Mouse (Mus musculus) heart, embryonic 14.5 days (tissue): ENCODE results near the gene Osbpl3. TPM values are rescaled to one million over a fixed set of nuclear protein-coding genes. Genes with fewer than 3 reads are reported as not detected.
A peak's percentile ranks its signal among the peaks of the same experiment; 100 is the strongest.

Source experiments
- ATAC-seq: fragments of 200-750 bp; cut with Nextera tagmentation; 2 replicates; pipeline ENCODE4 v1.8.0; 2017; ENCODE audit warnings: low read depth, moderate TSS enrichment; ENCODE audit not compliant: insufficient number of reproducible peaks, insufficient read depth, low FRiP score
- H3K27ac ChIP-seq, 2 experiments: fragments of 200-500 bp in 1 of 2; fragments of 300-500 bp in 1 of 2; sonication (generic) in 1 of 2; replicated peaks in 1 of 2; 2 replicates each; pipeline ENCODE4 v1.5.1; 2012 to 2014; ENCODE audit warnings: low read depth in 2 of 2, low read length in 2 of 2, control low read depth in 1 of 2, mild to moderate bottlenecking in 1 of 2, mixed read lengths in 1 of 2; ENCODE audit not compliant: control insufficient read depth in 1 of 2, insufficient read depth in 1 of 2
- H3K27me3 ChIP-seq: fragments of 300-500 bp; sonication (generic); 2 replicates; pipeline ENCODE4 v1.6.1; 2014; ENCODE audit warnings: mild to moderate bottlenecking, low read length, control low read depth; ENCODE audit not compliant: control insufficient read depth, insufficient read depth
- H3K36me3 ChIP-seq: fragments of 300-500 bp; sonication (generic); 2 replicates; pipeline ENCODE4 v1.6.1; 2014; ENCODE audit warnings: mild to moderate bottlenecking, control low read depth, low read length, mixed read lengths; ENCODE audit not compliant: control insufficient read depth, insufficient read depth
- H3K4me1 ChIP-seq, 2 experiments: fragments of 200-500 bp in 1 of 2; fragments of 300-500 bp in 1 of 2; sonication (generic) in 1 of 2; 2 replicates each; pipeline ENCODE4 v1.6.1; 2012 to 2014; ENCODE audit warnings: low read length in 2 of 2, control low read depth in 1 of 2, mixed read lengths in 1 of 2; ENCODE audit not compliant: control insufficient read depth in 2 of 2, insufficient read depth in 2 of 2
- H3K4me2 ChIP-seq: fragments of 300-500 bp; sonication (generic); 2 replicates; pipeline ENCODE4 v1.6.1; 2014; ENCODE audit warnings: mild to moderate bottlenecking, low read length
- H3K4me3 ChIP-seq, 2 experiments: fragments of 200-500 bp in 1 of 2; fragments of 300-500 bp in 1 of 2; sonication (generic) in 1 of 2; 2 replicates each; pipeline ENCODE4 v1.5.1; 2012 to 2014; ENCODE audit warnings: low read length in 2 of 2, mild to moderate bottlenecking in 2 of 2, control low read depth in 1 of 2, low read depth in 1 of 2, moderate library complexity in 1 of 2; ENCODE audit not compliant: control insufficient read depth in 1 of 2, insufficient read depth in 1 of 2
- H3K9ac ChIP-seq: fragments of 300-500 bp; sonication (generic); 2 replicates; pipeline ENCODE4 v1.6.1; 2014; ENCODE audit warnings: mild to moderate bottlenecking, low read length
- H3K9me3 ChIP-seq: fragments of 300-500 bp; sonication (generic); 2 replicates; pipeline ENCODE4 v1.6.1; 2016; ENCODE audit warnings: low read length, control low read depth; ENCODE audit not compliant: control insufficient read depth
- WGBS: fragments of 180-500 bp; shearing (Covaris S2); extraction: QIAGEN DNeasy Blood & Tissue Kit; methylation state at CpG from one replicate; pipeline ENCODE4 v1.1.7; 2014; 5-methylcytosine and 5-hydroxymethylcytosine counted together
- polyA plus RNA-seq: library from polyadenylated mRNA; unstranded; fragments of >200 nt; fragmentation: Nextera tagmentation; extraction: Ambion mirVana; gene quantifications from 2 replicates; pipeline ENCODE4 v1.2.1, GENCODE M21; 2014

Osbpl3 gene
- polyA plus RNA-seq, 1 experiment from 2014 or later: 16.7 TPM

DNA sequence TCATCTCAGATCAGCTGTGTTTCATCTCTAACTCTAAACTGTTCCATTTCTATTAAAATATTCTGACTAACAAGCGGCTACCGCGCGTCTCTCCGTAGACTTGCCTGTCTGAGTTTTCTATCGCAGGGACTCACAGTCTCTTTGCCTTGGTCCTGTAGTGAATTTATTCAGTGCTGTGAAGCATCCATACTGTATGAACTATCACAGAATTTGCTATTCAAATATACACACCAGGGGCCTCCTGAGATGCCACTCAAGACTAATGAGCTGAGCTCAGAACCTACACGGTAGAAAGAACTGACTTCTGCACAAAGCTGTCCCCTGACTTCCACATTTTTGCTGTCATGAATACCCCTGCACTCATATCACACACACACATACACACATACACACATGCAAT lies 154.9 kb downstream of the Osbpl3 start:
- H3K27ac ChIP-seq: no peak overlapping the region
- ATAC-seq: no peak
- WGBS: 94% methylated on average over 7 of the region's 7 CpGs

GRCm38 (mm10) chr6:50300622-50301021 lies 155.4 kb downstream of the Osbpl3 start:
- 83% methylated on average over 6 of the region's 6 CpGs for WGBS
- Histone ChIP-seq H3K27ac (no peak overlapping the region), H3K4me2 (no peak overlapping the region), H3K27me3 (no peaks in the 10 kb centered on the region), H3K9me3 (no peaks in the 10 kb centered on the region), H3K4me1 (peaks cover 3 to 9% of the 10 kb centered on the region in 2 experiments; a peak in 3 of 4 replicates), H3K4me3 (no peak overlapping the region), H3K9ac (no peak overlapping the region), H3K36me3 (peaks cover 37% of the 10 kb centered on the region)
- ATAC-seq: no peak

More for the DNA sequence above, 154.9 kb downstream of the Osbpl3 start:
- Histone ChIP-seq H3K27me3 (no peaks in the 10 kb centered on the region), H3K4me2 (no peak overlapping the region), H3K4me1 (peaks cover 2 to 4% of the 10 kb centered on the region in 2 experiments; a peak in 2 of 4 replicates), H3K4me3 (no peak overlapping the region), H3K36me3 (peaks cover 41% of the 10 kb centered on the region), H3K9me3 (no peaks in the 10 kb centered on the region), H3K9ac (no peak overlapping the region)

- Histone ChIP-seq H3K27me3 (no peaks in the 10 kb centered on the region), H3K27ac (no peak overlapping the region), H3K9me3 (no peaks in the 10 kb centered on the region), H3K4me2 (no peak overlapping the region), H3K36me3 (peaks cover 31% of the 10 kb centered on the region), H3K4me1 (peaks cover 3 to 13% of the 10 kb centered on the region in 2 experiments; a peak in 3 of 4 replicates), H3K9ac (no peak overlapping the region), H3K4me3 (no peak overlapping the region)
- ATAC-seq: no peak
- WGBS: 76% methylated on average over 7 of the region's 7 CpGs
Measured at GRCm38 (mm10) chr6:50299071-50299470, 156.9 kb downstream of the Osbpl3 start.

GRCm38 (mm10) chr6:50297671-50298070 lies 158.3 kb downstream of the Osbpl3 start:
- 89% methylated on average over 9 of the region's 9 CpGs for WGBS
- Histone ChIP-seq H3K27ac (no peak overlapping the region), H3K27me3 (no peaks in the 10 kb centered on the region), H3K4me1 (peaks cover 3 to 13% of the 10 kb centered on the region in 2 experiments; a peak in 3 of 4 replicates), H3K4me3 (no peak overlapping the region), H3K36me3 (peaks cover 23% of the 10 kb centered on the region), H3K9ac (no peak overlapping the region), H3K9me3 (no peaks in the 10 kb centered on the region), H3K4me2 (no peak overlapping the region)
- no peak for ATAC-seq

DNA sequence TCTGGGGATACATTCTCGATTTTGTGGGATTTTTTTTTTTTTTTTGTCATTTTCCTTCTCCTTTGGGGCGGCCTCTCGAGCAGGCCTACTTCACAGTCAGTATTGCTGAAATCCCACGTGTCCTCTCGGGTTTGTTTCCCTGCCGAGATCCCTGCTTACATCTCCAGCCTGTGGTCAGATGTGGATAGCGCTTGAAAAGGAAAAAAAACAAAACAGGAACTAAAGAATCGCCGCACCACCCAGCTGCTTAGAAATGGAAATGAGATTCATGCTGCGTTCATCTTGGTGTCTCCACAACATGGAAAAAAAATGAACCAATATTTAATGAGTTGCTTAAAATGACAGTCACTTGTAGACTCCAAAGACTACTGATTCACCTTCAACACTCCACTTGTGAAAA lies 160.9 kb downstream of the Osbpl3 start:
- no peak for ATAC-seq
- no peak overlapping the region for H3K9ac ChIP-seq
- H3K4me3 ChIP-seq: no peak overlapping the region
- no peaks in the 10 kb centered on the region for H3K9me3 ChIP-seq
- WGBS: 74% methylated on average over 10 of the region's 10 CpGs
- H3K27me3 ChIP-seq: no peaks in the 10 kb centered on the region
- H3K36me3 ChIP-seq: peaks cover 9% of the 10 kb centered on the region
- peaks cover 3 to 13% of the 10 kb centered on the region in 2 experiments; a peak in 3 of 4 replicates for H3K4me1 ChIP-seq
- no peak overlapping the region for H3K4me2 ChIP-seq
- peak overlapping the region in 1 of 2 experiments; percentile 61; a peak in 2 of 4 replicates for H3K27ac ChIP-seq

DNA sequence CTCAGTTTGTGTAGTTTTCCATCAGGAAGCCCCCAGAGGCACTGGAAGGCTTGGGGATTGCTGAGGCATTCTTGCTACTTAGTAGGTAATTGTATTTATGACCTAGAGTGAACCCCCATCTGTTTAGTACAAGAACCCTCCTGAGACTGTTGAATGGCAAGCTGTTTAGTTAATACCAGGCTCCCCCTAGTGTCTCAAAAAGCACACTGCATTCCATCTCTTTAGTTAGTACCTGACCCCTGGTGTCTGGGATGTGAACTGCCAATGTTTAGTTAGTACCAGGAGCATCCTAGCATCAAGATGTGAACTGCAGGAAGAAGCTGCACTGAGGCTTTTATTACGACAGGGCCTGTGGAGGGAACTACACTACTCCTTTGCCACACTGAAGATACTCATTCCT lies 161.9 kb downstream of the Osbpl3 start:
- ATAC-seq: no peak
- Histone ChIP-seq H3K4me3 (no peak overlapping the region), H3K9ac (no peak overlapping the region), H3K4me2 (no peak overlapping the region), H3K4me1 (peaks cover 3 to 13% of the 10 kb centered on the region in 2 experiments; a peak in 3 of 4 replicates), H3K27me3 (no peaks in the 10 kb centered on the region), H3K9me3 (no peaks in the 10 kb centered on the region), H3K36me3 (peaks cover 8% of the 10 kb centered on the region; the same call in 1 of the 2 replicates), H3K27ac (no peak overlapping the region)
- 40% methylated on average over 1 of the region's 1 CpGs for WGBS

- Histone ChIP-seq H3K27me3 (no peaks in the 10 kb centered on the region), H3K4me2 (no peak overlapping the region)
- 72% methylated on average over 4 of the region's 4 CpGs for WGBS
Measured at GRCm38 (mm10) chr6:50291650-50292049, 164.4 kb downstream of the Osbpl3 start.

DNA sequence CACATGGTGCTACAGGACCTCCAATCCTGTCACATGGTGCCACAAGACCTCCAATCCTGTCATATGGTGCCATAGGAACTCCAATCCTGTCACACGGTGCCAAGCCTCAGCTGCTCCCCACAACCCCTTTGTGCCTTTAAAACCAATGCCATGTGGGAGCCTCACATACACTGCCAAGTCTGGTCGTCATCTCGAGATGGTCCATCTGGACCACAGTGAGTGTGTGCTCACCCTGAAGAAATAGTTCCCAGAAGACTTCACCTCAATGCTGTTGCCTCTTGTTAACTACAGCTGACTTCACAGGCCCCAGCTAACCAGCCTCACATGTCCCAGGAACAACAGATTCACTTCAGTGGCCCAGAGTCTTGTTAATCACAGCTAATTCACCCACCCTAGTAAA lies 169.1 kb downstream of the Osbpl3 start:
- H3K4me2 ChIP-seq: no peak overlapping the region
- no peak overlapping the region for H3K4me3 ChIP-seq
- no peak for ATAC-seq
- WGBS: 88% methylated on average over 3 of the region's 3 CpGs
- H3K9ac ChIP-seq: no peak overlapping the region
- H3K9me3 ChIP-seq: no peaks in the 10 kb centered on the region
- H3K4me1 ChIP-seq: no peaks in the 10 kb centered on the region
- no peaks in the 10 kb centered on the region for H3K36me3 ChIP-seq
- no peak overlapping the region for H3K27ac ChIP-seq
- no peaks in the 10 kb centered on the region for H3K27me3 ChIP-seq

More at GRCm38 (mm10) chr6:50291650-50292049, 164.4 kb downstream of the Osbpl3 start:
- no peak overlapping the region for H3K9ac ChIP-seq
- H3K9me3 ChIP-seq: no peaks in the 10 kb centered on the region
- no peak overlapping the region for H3K27ac ChIP-seq
- H3K4me3 ChIP-seq: no peak overlapping the region
- peaks cover 3 to 13% of the 10 kb centered on the region in 2 experiments; a peak in 3 of 4 replicates for H3K4me1 ChIP-seq
- no peak for ATAC-seq
- no peaks in the 10 kb centered on the region for H3K36me3 ChIP-seq
